Mouse (Mus musculus): ENCODE measurements around the gene Atg14. TPM values are rescaled to one million over a fixed set of nuclear protein-coding genes. Genes with fewer than 3 reads are reported as not detected.

The Atg14 gene
- polyA plus RNA-seq, 1 experiment: 9.4 TPM

GRCm38 (mm10) chr14:47551668-47552067 is 18.8 kb downstream of the Atg14 start:
- no peaks in the 10 kb centered on the region for H3K27me3 ChIP-seq (replicated peaks; ENCODE audit: control insufficient read depth, insufficient read depth, low read length)
- TF ChIP-seq POLR2A (IDR thresholded peaks at IDR 0.05; ENCODE audit: low read depth, low read length): no peak
- H3K27ac ChIP-seq (ENCODE audit: insufficient read depth, low read depth, low read length): no peak overlapping the region
- H3K4me3 ChIP-seq (ENCODE audit: insufficient read depth, low read depth, low read length): no peak overlapping the region
- peaks cover 5% of the 10 kb centered on the region; the same call in 1 of the 2 replicates for H3K36me3 ChIP-seq (ENCODE audit: control insufficient read depth, insufficient read depth, low read length)
- WGBS: 93% methylated on average over 6 of the region's 6 CpGs
- H3K4me1 ChIP-seq (ENCODE audit: control insufficient read depth, insufficient read depth, low read length): no peaks in the 10 kb centered on the region
- DNase-seq: no peak

GRCm38 (mm10) chr14:47544877-47545276 is 25.6 kb downstream of the Atg14 start:
- Histone ChIP-seq H3K4me1 (ENCODE audit: control insufficient read depth, insufficient read depth, low read length) (no peaks in the 10 kb centered on the region), H3K36me3 (ENCODE audit: control insufficient read depth, insufficient read depth, low read length) (peaks cover 7% of the 10 kb centered on the region; the same call in 1 of the 2 replicates)

GRCm38 (mm10) chr14:47544286-47544685 is 26.2 kb downstream of the Atg14 start:
- peaks cover 7% of the 10 kb centered on the region; the same call in 1 of the 2 replicates for H3K36me3 ChIP-seq (ENCODE audit: control insufficient read depth, insufficient read depth, low read length)

More at GRCm38 (mm10) chr14:47544877-47545276, 25.6 kb downstream of the Atg14 start:
- H3K4me3 ChIP-seq (ENCODE audit: insufficient read depth, low read depth, low read length): no peak overlapping the region
- no peak overlapping the region for H3K27ac ChIP-seq (ENCODE audit: insufficient read depth, low read depth, low read length)
- H3K27me3 ChIP-seq (replicated peaks; ENCODE audit: control insufficient read depth, insufficient read depth, low read length): no peaks in the 10 kb centered on the region
- DNase-seq: no peak
- TF ChIP-seq CTCF (conservative IDR thresholded peaks at IDR 0.05; ENCODE audit: insufficient read depth, insufficient read length, low read depth, low read length) (no peak), POLR2A (IDR thresholded peaks at IDR 0.05; ENCODE audit: low read depth, low read length) (no peak)
- 95% methylated on average over 4 of the region's 4 CpGs for WGBS

GRCm38 (mm10) chr14:47542283-47542682 is 28.2 kb downstream of the Atg14 start:
- DNase-seq: no peak
- Histone ChIP-seq H3K27me3 (replicated peaks; ENCODE audit: control insufficient read depth, insufficient read depth, low read length) (no peaks in the 10 kb centered on the region), H3K27ac (ENCODE audit: insufficient read depth, low read depth, low read length) (no peak overlapping the region), H3K4me3 (ENCODE audit: insufficient read depth, low read depth, low read length) (no peak overlapping the region), H3K4me1 (ENCODE audit: control insufficient read depth, insufficient read depth, low read length) (no peaks in the 10 kb centered on the region), H3K36me3 (ENCODE audit: control insufficient read depth, insufficient read depth, low read length) (peaks cover 4% of the 10 kb centered on the region; the same call in 1 of the 2 replicates)
- TF ChIP-seq POLR2A (IDR thresholded peaks at IDR 0.05; ENCODE audit: low read depth, low read length) (no peak), CTCF (conservative IDR thresholded peaks at IDR 0.05; ENCODE audit: insufficient read depth, insufficient read length, low read depth, low read length) (no peak)
- WGBS: 91% methylated on average over 3 of the region's 3 CpGs

More at GRCm38 (mm10) chr14:47544286-47544685, 26.2 kb downstream of the Atg14 start:
- no peak for DNase-seq
- H3K27ac ChIP-seq (ENCODE audit: insufficient read depth, low read depth, low read length): no peak overlapping the region
- 88% methylated on average over 5 of the region's 5 CpGs for WGBS
- TF ChIP-seq CTCF (conservative IDR thresholded peaks at IDR 0.05; ENCODE audit: insufficient read depth, insufficient read length, low read depth, low read length): no peak
- TF ChIP-seq POLR2A (IDR thresholded peaks at IDR 0.05; ENCODE audit: low read depth, low read length): no peak
- H3K27me3 ChIP-seq (replicated peaks; ENCODE audit: control insufficient read depth, insufficient read depth, low read length): no peaks in the 10 kb centered on the region
- no peaks in the 10 kb centered on the region for H3K4me1 ChIP-seq (ENCODE audit: control insufficient read depth, insufficient read depth, low read length)
- H3K4me3 ChIP-seq (ENCODE audit: insufficient read depth, low read depth, low read length): no peak overlapping the region

GRCm38 (mm10) chr14:47541325-47541948 is 29.0 kb downstream of the Atg14 start:
- WGBS: 89% methylated on average over 10 of the region's 10 CpGs
- no peak for DNase-seq
- H3K36me3 ChIP-seq (ENCODE audit: control insufficient read depth, insufficient read depth, low read length): peaks cover 4% of the 10 kb centered on the region; the same call in 1 of the 2 replicates
- H3K27me3 ChIP-seq (replicated peaks; ENCODE audit: control insufficient read depth, insufficient read depth, low read length): no peaks in the 10 kb centered on the region
- no peak for TF ChIP-seq POLR2A (IDR thresholded peaks at IDR 0.05; ENCODE audit: low read depth, low read length)
- TF ChIP-seq CTCF (conservative IDR thresholded peaks at IDR 0.05; ENCODE audit: insufficient read depth, insufficient read length, low read depth, low read length): no peak
- no peaks in the 10 kb centered on the region for H3K4me1 ChIP-seq (ENCODE audit: control insufficient read depth, insufficient read depth, low read length)
- no peak overlapping the region for H3K4me3 ChIP-seq (ENCODE audit: insufficient read depth, low read depth, low read length)
- no peak overlapping the region for H3K27ac ChIP-seq (ENCODE audit: insufficient read depth, low read depth, low read length)

- Histone ChIP-seq H3K27ac (ENCODE audit: insufficient read depth, low read depth, low read length) (0 out of 2 replicates have a peak overlapping the region, but pooled peaks have one; percentile 31), H3K36me3 (ENCODE audit: control insufficient read depth, insufficient read depth, low read length) (no peaks in the 10 kb centered on the region), H3K4me1 (ENCODE audit: control insufficient read depth, insufficient read depth, low read length) (peaks cover 25% of the 10 kb centered on the region), H3K27me3 (replicated peaks; ENCODE audit: control insufficient read depth, insufficient read depth, low read length) (no peaks in the 10 kb centered on the region), H3K4me3 (ENCODE audit: insufficient read depth, low read depth, low read length) (no peak overlapping the region)
- DNase-seq: peak; percentile 80
- TF ChIP-seq CTCF (conservative IDR thresholded peaks at IDR 0.05; ENCODE audit: insufficient read depth, insufficient read length, low read depth, low read length): no peak
- TF ChIP-seq POLR2A (IDR thresholded peaks at IDR 0.05; ENCODE audit: low read depth, low read length): no peak
- 60% methylated on average over 1 of the region's 1 CpGs for WGBS
These were observed 35.4 kb downstream of the Atg14 start for GRCm38 (mm10) chr14:47535096-47535495.

GRCm38 (mm10) chr14:47534176-47534525 is 36.3 kb downstream of the Atg14 start:
- Histone ChIP-seq H3K36me3 (ENCODE audit: control insufficient read depth, insufficient read depth, low read length) (no peaks in the 10 kb centered on the region), H3K27ac (ENCODE audit: insufficient read depth, low read depth, low read length) (peak overlapping the region; percentile 34; the same call in 1 of the 2 replicates), H3K4me3 (ENCODE audit: insufficient read depth, low read depth, low read length) (no peak overlapping the region), H3K27me3 (replicated peaks; ENCODE audit: control insufficient read depth, insufficient read depth, low read length) (no peaks in the 10 kb centered on the region), H3K4me1 (ENCODE audit: control insufficient read depth, insufficient read depth, low read length) (peaks cover 25% of the 10 kb centered on the region)
- DNase-seq: no peak
- 81% methylated on average over 5 of the region's 5 CpGs for WGBS
- no peak for TF ChIP-seq CTCF (conservative IDR thresholded peaks at IDR 0.05; ENCODE audit: insufficient read depth, insufficient read length, low read depth, low read length)
- no peak for TF ChIP-seq POLR2A (IDR thresholded peaks at IDR 0.05; ENCODE audit: low read depth, low read length)

Data from kidney, adult 2 months (tissue).